23 mouse cellular contexts compared by ENCODE assay signal in genomic region chr4:126823917-126824316, GRCm38 (mm10).
DNase-seq lines count a peak whose midpoint lies in the region; ATAC-seq and TF ChIP-seq lines count a peak whose summit lies in the region.
"Had no signal": no experiment of that assay in that cellular context is flagged by ENCODE, and none has a peak within 500 bp of the region (broad histone marks: within the 10 kb centered on the region; RNA-seq: fewer than 3 reads in every experiment).

No protein-coding gene starts in this region.

- TF ChIP-seq RAD21 in CH12.LX (IDR thresholded peaks at IDR 0.05; ENCODE audit: low read depth, low read length), result no peak

- no peak for TF ChIP-seq POLR2A in CH12.LX (IDR thresholded peaks at IDR 0.05; ENCODE audit: low read depth, low read length)

- 57% methylated on average over 5 of the region's 5 CpGs for WGBS in heart, embryonic 14.5 days
- 74% methylated on average over 5 of the region's 5 CpGs for WGBS in kidney, postnatal 0 days
- 82% methylated on average over 5 of the region's 5 CpGs for WGBS in neural tube, embryonic 15.5 days

- H3K27ac ChIP-seq in heart, embryonic 14.5 days (replicated peaks in 1 of 2; ENCODE audit: control insufficient read depth in 1 of 2, insufficient read depth in 1 of 2, low read depth in 2 of 2, low read length in 2 of 2), result peak overlapping the region; percentile 2 to 38; a peak in 2 of 4 replicates
- no peak overlapping the region for H3K27ac ChIP-seq in kidney, postnatal 0 days
- no peak overlapping the region for H3K27ac ChIP-seq in CH12.LX (ENCODE audit: insufficient read depth, low read depth)
- H3K27ac ChIP-seq in neural tube, embryonic 15.5 days (replicated peaks), result peak overlapping the region; percentile 58; the same call in 1 of the 2 replicates
- H3K27ac ChIP-seq: gastrocnemius, adult 2 months; left cerebral cortex, adult 2 months; limb, embryonic 10.5 days; liver, embryonic 15.5 days; lung, embryonic 15.5 days; midbrain, embryonic 15.5 days; stomach, postnatal 0 days had no signal

- H3K4me2 ChIP-seq in heart, embryonic 14.5 days (ENCODE audit: low read length), result no peak overlapping the region
- H3K4me2 ChIP-seq in kidney, postnatal 0 days (ENCODE audit: low read length), result no peak overlapping the region
- no peak overlapping the region for H3K4me2 ChIP-seq in CH12.LX (ENCODE audit: insufficient read depth, low read depth, poor library complexity, severe bottlenecking)
- no peak overlapping the region for H3K4me2 ChIP-seq in neural tube, embryonic 15.5 days
- H3K4me2 ChIP-seq: heart, embryonic 12.5 days; hindbrain, embryonic 14.5 days; liver, embryonic 15.5 days; lung, embryonic 15.5 days; midbrain, embryonic 15.5 days had no signal

- H3K9me3 ChIP-seq in heart, embryonic 14.5 days (ENCODE audit: control insufficient read depth, low read length), result no peaks in the 10 kb centered on the region
- H3K9me3 ChIP-seq in kidney, postnatal 0 days (replicated peaks; ENCODE audit: low read length), result no peaks in the 10 kb centered on the region
- H3K9me3 ChIP-seq in CH12.LX (replicated peaks; ENCODE audit: low read length), result no peaks in the 10 kb centered on the region
- H3K9me3 ChIP-seq in neural tube, embryonic 15.5 days (replicated peaks), result no peaks in the 10 kb centered on the region
- H3K9me3 ChIP-seq: limb, embryonic 10.5 days; liver, embryonic 15.5 days; lung, embryonic 15.5 days; midbrain, embryonic 15.5 days had no signal

- no peak overlapping the region for H3K9ac ChIP-seq in heart, embryonic 14.5 days (ENCODE audit: low read length)
- no peak overlapping the region for H3K9ac ChIP-seq in kidney, postnatal 0 days (ENCODE audit: low read depth, low read length)
- no peak overlapping the region for H3K9ac ChIP-seq in CH12.LX (ENCODE audit: insufficient read depth, low read depth)
- no peak overlapping the region for H3K9ac ChIP-seq in neural tube, embryonic 15.5 days (replicated peaks)
- H3K9ac ChIP-seq: heart, embryonic 12.5 days; hindbrain, embryonic 14.5 days; liver, embryonic 15.5 days; lung, embryonic 15.5 days; midbrain, embryonic 15.5 days had no signal

- TF ChIP-seq CTCF in kidney, postnatal 0 days (IDR thresholded peaks at IDR 0.05; ENCODE audit: low read depth), result no peak
- TF ChIP-seq CTCF in CH12.LX (conservative IDR thresholded peaks at IDR 0.05 in 1 of 2, IDR thresholded peaks at IDR 0.05 in 1 of 2; ENCODE audit: low read depth in 2 of 2, low read length in 2 of 2), result no peak

- H3K4me3 ChIP-seq in heart, embryonic 14.5 days (ENCODE audit: control insufficient read depth in 1 of 2, insufficient read depth in 1 of 2, low read depth in 1 of 2, low read length in 2 of 2), result no peak overlapping the region
- H3K4me3 ChIP-seq in kidney, postnatal 0 days (replicated peaks; ENCODE audit: low read depth, low read length), result no peak overlapping the region
- H3K4me3 ChIP-seq in CH12.LX (replicated peaks in 1 of 3; ENCODE audit: low read depth in 2 of 3, low read length in 2 of 3, poor library complexity in 1 of 3), result no peak overlapping the region
- H3K4me3 ChIP-seq in neural tube, embryonic 15.5 days (replicated peaks), result no peak overlapping the region
- H3K4me3 ChIP-seq: gastrocnemius, adult 2 months; heart, embryonic 12.5 days; left cerebral cortex, adult 2 months; limb, embryonic 10.5 days; liver, embryonic 15.5 days; lung, embryonic 15.5 days; midbrain, embryonic 15.5 days had no signal

- no peak for DNase-seq in heart, postnatal 4 days
- peak; percentile 4 for DNase-seq in kidney, postnatal 0 days (ENCODE audit: low spot score)
- no peak for DNase-seq in kidney, postnatal 36 days
- DNase-seq in CH12.LX (ENCODE audit: extremely low read depth), result peak; percentile 66
- DNase-seq in cerebellum, postnatal 4 days (ENCODE audit: low spot score in 2 of 2), result no peak
- DNase-seq: adrenal gland, postnatal 36 days; cerebellum, adult 11 months; cerebellum, postnatal 10 days; gastrocnemius, adult 2 months; kidney, adult 18-20 months; liver; lung, postnatal 4 days had no signal

- ATAC-seq in heart, embryonic 14.5 days (ENCODE audit: insufficient number of reproducible peaks, insufficient read depth, low FRiP score, low read depth), result no peak
- ATAC-seq in kidney, postnatal 0 days (replicated peaks; ENCODE audit: low FRiP score, low read depth), result no peak
- ATAC-seq in neural tube, embryonic 15.5 days (ENCODE audit: low FRiP score), result no peak
- ATAC-seq: inflammation-experienced regulatory T-cells, adult 6 months; midbrain, embryonic 15.5 days had no signal

- H3K4me1 ChIP-seq in heart, embryonic 14.5 days (ENCODE audit: control insufficient read depth in 2 of 2, insufficient read depth in 2 of 2, low read length in 2 of 2), result peaks cover 3 to 15% of the 10 kb centered on the region in 2 experiments; a peak in 3 of 4 replicates
- H3K4me1 ChIP-seq in kidney, postnatal 0 days (replicated peaks; ENCODE audit: insufficient read depth, low read length), result no peaks in the 10 kb centered on the region
- H3K4me1 ChIP-seq in CH12.LX (ENCODE audit: control insufficient read depth in 1 of 2, insufficient read depth in 2 of 2), result peaks cover 0 to 28% of the 10 kb centered on the region in 2 experiments; a peak in 2 of 4 replicates
- peaks cover 22% of the 10 kb centered on the region for H3K4me1 ChIP-seq in neural tube, embryonic 15.5 days
- H3K4me1 ChIP-seq: limb, embryonic 10.5 days; liver, embryonic 15.5 days; lung, embryonic 15.5 days; midbrain, embryonic 15.5 days had no signal

- H3K79me2 ChIP-seq in CH12.LX (replicated peaks; ENCODE audit: control insufficient read depth, extremely low read depth, insufficient read depth, poor library complexity, severe bottlenecking), result no peaks in the 10 kb centered on the region

- no peaks in the 10 kb centered on the region for H3K27me3 ChIP-seq in heart, embryonic 14.5 days (ENCODE audit: control insufficient read depth, insufficient read depth, low read length)
- H3K27me3 ChIP-seq in kidney, postnatal 0 days (ENCODE audit: insufficient read depth, low read length), result no peaks in the 10 kb centered on the region
- no peaks in the 10 kb centered on the region for H3K27me3 ChIP-seq in CH12.LX (replicated peaks)
- H3K27me3 ChIP-seq in neural tube, embryonic 15.5 days (replicated peaks), result no peaks in the 10 kb centered on the region
- H3K27me3 ChIP-seq: heart, embryonic 12.5 days; liver, embryonic 15.5 days; lung, embryonic 15.5 days; midbrain, embryonic 15.5 days had no signal

- peaks cover 7% of the 10 kb centered on the region; the same call in 1 of the 2 replicates for H3K36me3 ChIP-seq in heart, embryonic 14.5 days (ENCODE audit: control insufficient read depth, insufficient read depth, low read length)
- H3K36me3 ChIP-seq in kidney, postnatal 0 days (ENCODE audit: insufficient read depth, low read length), result 0 out of 2 replicates have a peak, but pooled peaks cover 5% of the 10 kb centered on the region
- H3K36me3 ChIP-seq in CH12.LX (replicated peaks in 1 of 2; ENCODE audit: control insufficient read depth in 1 of 2, insufficient read depth in 1 of 2, low read length in 1 of 2), result peaks cover 5 to 31% of the 10 kb centered on the region in 2 experiments
- H3K36me3 ChIP-seq in neural tube, embryonic 15.5 days, result peaks cover 6% of the 10 kb centered on the region; the same call in 1 of the 2 replicates

- in situ Hi-C loops in CH12.LX (cut with MboI; ENCODE audit: low pct_ligation_motif_present, low pct_unique_long_range_greater_than_20kb, low sequenced_read_pairs), result no loop called here

- TF ChIP-seq EP300 in CH12.LX (IDR thresholded peaks at IDR 0.05; ENCODE audit: low read length), result no peak

- dilution Hi-C loops in CH12.LX (cut with MboI; ENCODE audit: extremely low pct_ligation_motif_present, extremely low pct_unique_long_range_greater_than_20kb, low sequenced_read_pairs), result no loop called here

TF ChIP-seq in CH12.LX, 34 proteins besides CTCF, POLR2A, EP300 and RAD21:
- TF ChIP-seq SIN3A (IDR thresholded peaks at IDR 0.05; ENCODE audit: low read length) (no peak), E2F4 (IDR thresholded peaks at IDR 0.05; ENCODE audit: insufficient replicate concordance, low read depth, low read length) (no peak), UBTF (IDR thresholded peaks at IDR 0.05; ENCODE audit: low read depth, low read length) (no peak)

Comparison
In these comparisons a context has a peak if more than half of its experiments do, and no peak if none do; other contexts are left out.
1. DNase-seq: peak in kidney, postnatal 0 days (single experiment) and CH12.LX (single experiment); none in heart, postnatal 4 days (single experiment), kidney, postnatal 36 days (0 of 2) and cerebellum, postnatal 4 days (0 of 2).
2. H3K27ac ChIP-seq: peak in heart, embryonic 14.5 days (2 of 2) and neural tube, embryonic 15.5 days (single experiment); none in kidney, postnatal 0 days (single experiment) and CH12.LX (single experiment).